Mouse (Mus musculus) testis, adult 2 months (tissue): ENCODE measurements at regions not wholly inside any gene's neighbourhood (a gene's known extent, or its start where the extent isn't known, plus 50 kb on each side); places are given as distances from the start of the nearest gene placed in this dataset.
"Not testable (repeated sequence)": the region's sequence is repeated elsewhere in the genome, so short reads cannot be mapped to it uniquely, and the experiment has no call there.

Source experiments
- H3K27ac ChIP-seq: fragments of 200-500 bp; 2 replicates; pipeline ENCODE4 v1.5.1; 2012; ENCODE audit warnings: low read depth, low read length; ENCODE audit not compliant: control insufficient read depth, insufficient read depth
- H3K27me3 ChIP-seq: fragments of 200-500 bp; 2 replicates; pipeline ENCODE4 v1.6.1; 2012; ENCODE audit warnings: mild to moderate bottlenecking, low read length, moderate library complexity; ENCODE audit not compliant: control insufficient read depth, insufficient read depth
- H3K36me3 ChIP-seq: fragments of 200-500 bp; 2 replicates; pipeline ENCODE4 v1.6.1; 2012; ENCODE audit warnings: mild to moderate bottlenecking, low read length; ENCODE audit not compliant: control insufficient read depth, insufficient read depth
- H3K4me1 ChIP-seq: fragments of 200-500 bp; 2 replicates; pipeline ENCODE4 v1.6.1; 2012; ENCODE audit warnings: low read length; ENCODE audit not compliant: control insufficient read depth, insufficient read depth
- H3K4me3 ChIP-seq: fragments of 200-500 bp; 2 replicates; pipeline ENCODE4 v1.5.1; 2012; ENCODE audit warnings: low read depth, mild to moderate bottlenecking, low read length, moderate library complexity, mixed read lengths; ENCODE audit not compliant: control insufficient read depth
- CTCF ChIP-seq: fragments of 200-500 bp; IDR thresholded peaks from 2 replicates; pipeline ENCODE4 v1.5.1; 2012; ENCODE audit warnings: low read depth, mild to moderate bottlenecking, inconsistent platforms, low read length, moderate library complexity; ENCODE audit not compliant: control insufficient read depth, insufficient read depth, insufficient replicate concordance
- POLR2A ChIP-seq: fragments of 200-500 bp; IDR thresholded peaks from 2 replicates; pipeline ENCODE4 v1.6.1; 2012; ENCODE audit warnings: low read depth, mild to moderate bottlenecking, inconsistent platforms, low read length, moderate library complexity; ENCODE audit not compliant: control insufficient read depth

DNA sequence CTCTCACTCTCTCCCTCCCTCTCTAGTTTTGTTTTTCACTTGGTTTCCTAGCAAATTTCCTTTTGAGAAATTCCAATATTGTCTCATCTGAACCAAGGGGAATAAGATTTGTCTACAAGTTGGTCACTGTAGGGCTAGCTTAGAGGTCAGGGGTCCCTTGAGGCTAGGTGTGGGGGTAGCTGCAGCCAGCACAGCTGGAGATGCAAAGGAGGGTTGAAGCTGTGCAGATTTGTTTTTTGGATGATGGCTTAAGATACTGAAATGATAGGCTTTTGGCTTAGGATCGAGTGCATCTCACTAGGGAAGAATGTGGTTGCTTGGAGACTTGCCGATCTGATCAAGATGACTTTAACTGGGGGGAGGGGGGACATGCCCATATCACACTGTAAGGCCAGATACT lies 88.3 kb upstream of the Tmem28 start:
- H3K4me3 ChIP-seq: no peak overlapping the region
- no peaks in the 10 kb centered on the region for H3K36me3 ChIP-seq
- no peaks in the 10 kb centered on the region for H3K27me3 ChIP-seq
- H3K4me1 ChIP-seq: no peaks in the 10 kb centered on the region
- TF ChIP-seq POLR2A (no peak), CTCF (no peak)
- H3K27ac ChIP-seq: no peak overlapping the region

DNA sequence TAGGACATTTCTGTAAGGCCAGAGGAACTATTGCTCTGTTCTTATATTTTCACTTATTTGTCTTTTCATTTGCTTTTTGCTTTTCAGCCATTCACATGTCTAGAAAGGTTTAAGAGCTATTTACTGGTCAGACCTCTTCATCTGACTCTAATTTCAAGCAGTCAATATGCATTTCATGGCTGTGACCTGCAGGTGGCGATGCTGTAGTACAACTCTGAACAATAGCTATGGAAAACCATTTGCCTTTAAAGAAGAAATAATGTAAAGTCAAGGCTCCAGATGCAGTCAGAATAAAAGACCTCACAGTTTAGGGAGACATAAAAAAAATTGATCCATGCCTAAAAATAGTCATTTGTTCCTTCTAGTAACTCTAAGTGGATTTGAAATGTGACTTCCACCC lies 95.7 kb upstream of the Tmem28 start:
- TF ChIP-seq POLR2A: no peak
- no peak for TF ChIP-seq CTCF
- Histone ChIP-seq H3K27ac (no peak overlapping the region), H3K27me3 (no peaks in the 10 kb centered on the region), H3K4me3 (no peak overlapping the region), H3K36me3 (no peaks in the 10 kb centered on the region), H3K4me1 (no peaks in the 10 kb centered on the region)

- Histone ChIP-seq H3K36me3 (no peaks in the 10 kb centered on the region), H3K27me3 (no peaks in the 10 kb centered on the region), H3K4me1 (no peaks in the 10 kb centered on the region), H3K27ac (no peak overlapping the region), H3K4me3 (no peak overlapping the region)
- no peak for TF ChIP-seq POLR2A
- TF ChIP-seq CTCF: no peak
These were observed 125.5 kb upstream of the Tmem28 start for GRCm38 (mm10) chrX:99695366-99695765.

- no peak for TF ChIP-seq POLR2A
- TF ChIP-seq CTCF: no peak
- no peak overlapping the region for H3K4me3 ChIP-seq
- no peaks in the 10 kb centered on the region for H3K36me3 ChIP-seq
- no peaks in the 10 kb centered on the region for H3K27me3 ChIP-seq
- H3K4me1 ChIP-seq: no peaks in the 10 kb centered on the region
- no peak overlapping the region for H3K27ac ChIP-seq
These were observed 129.8 kb upstream of the Tmem28 start for GRCm38 (mm10) chrX:99690971-99691370.

- H3K4me3 ChIP-seq: no peak overlapping the region
- H3K27me3 ChIP-seq: no peaks in the 10 kb centered on the region
- no peak overlapping the region for H3K27ac ChIP-seq
- H3K4me1 ChIP-seq: no peaks in the 10 kb centered on the region
- H3K36me3 ChIP-seq: no peaks in the 10 kb centered on the region
- TF ChIP-seq CTCF: no peak
- no peak for TF ChIP-seq POLR2A
These were observed 131.1 kb upstream of the Tmem28 start for GRCm38 (mm10) chrX:99689761-99690160.

- H3K27ac ChIP-seq, H3K4me3 ChIP-seq, H3K27me3 ChIP-seq, H3K36me3 ChIP-seq, H3K4me1 ChIP-seq: not testable (repeated sequence)
These were observed 138.3 kb upstream of the Tmem28 start for GRCm38 (mm10) chrX:99682491-99682890.

GRCm38 (mm10) chrX:99667596-99667995 lies 153.2 kb upstream of the Tmem28 start:
- TF ChIP-seq CTCF (no peak), POLR2A (no peak)
- no peaks in the 10 kb centered on the region for H3K36me3 ChIP-seq
- H3K4me3 ChIP-seq: no peak overlapping the region
- H3K4me1 ChIP-seq: no peaks in the 10 kb centered on the region
- H3K27me3 ChIP-seq: no peaks in the 10 kb centered on the region
- H3K27ac ChIP-seq: no peak overlapping the region

GRCm38 (mm10) chrX:99662566-99662965 lies 158.3 kb upstream of the Tmem28 start:
- Histone ChIP-seq H3K4me1 (no peaks in the 10 kb centered on the region), H3K27me3 (no peaks in the 10 kb centered on the region), H3K36me3 (no peaks in the 10 kb centered on the region), H3K4me3 (no peak overlapping the region), H3K27ac (no peak overlapping the region)
- TF ChIP-seq CTCF (no peak), POLR2A (no peak)
